Mouse (Mus musculus): ENCODE measurements at regions not wholly inside any gene's neighbourhood (a gene's known extent, or its start where the extent isn't known, plus 50 kb on each side); places are given as distances from the start of the nearest gene placed in this dataset.
A peak's percentile ranks its signal among the peaks of the same experiment; 100 is the strongest.
"Not testable (repeated sequence)": the region's sequence is repeated elsewhere in the genome, so short reads cannot be mapped to it uniquely, and the experiment has no call there.

GRCm38 (mm10) chr15:19585281-19585680 is 766.5 kb downstream of the Cdh10 start:
- no peaks in the 10 kb centered on the region for H3K9me3 ChIP-seq (ENCODE audit: low read length)
- no peaks in the 10 kb centered on the region for H3K27me3 ChIP-seq (replicated peaks; ENCODE audit: insufficient read depth, low read length)
- H3K9ac ChIP-seq (replicated peaks; ENCODE audit: low read depth), result no peak overlapping the region
- no peaks in the 10 kb centered on the region for H3K36me3 ChIP-seq (ENCODE audit: insufficient read depth, low read length)
- DNase-seq (ENCODE audit: low spot score) (no peak), ATAC-seq (no peak)
- no peak for TF ChIP-seq EP300 (IDR thresholded peaks at IDR 0.05)
- TF ChIP-seq CTCF (IDR thresholded peaks at IDR 0.05), result no peak
- no peak overlapping the region for H3K27ac ChIP-seq (ENCODE audit: low read length)
- H3K4me3 ChIP-seq (ENCODE audit: low read depth, low read length), result no peak overlapping the region
- 72% methylated on average over 1 of the region's 1 CpGs for WGBS
- H3K4me2 ChIP-seq (replicated peaks; ENCODE audit: low read depth, low read length), result no peak overlapping the region
- no peaks in the 10 kb centered on the region for H3K4me1 ChIP-seq (ENCODE audit: insufficient read depth, low read depth, low read length)

DNA sequence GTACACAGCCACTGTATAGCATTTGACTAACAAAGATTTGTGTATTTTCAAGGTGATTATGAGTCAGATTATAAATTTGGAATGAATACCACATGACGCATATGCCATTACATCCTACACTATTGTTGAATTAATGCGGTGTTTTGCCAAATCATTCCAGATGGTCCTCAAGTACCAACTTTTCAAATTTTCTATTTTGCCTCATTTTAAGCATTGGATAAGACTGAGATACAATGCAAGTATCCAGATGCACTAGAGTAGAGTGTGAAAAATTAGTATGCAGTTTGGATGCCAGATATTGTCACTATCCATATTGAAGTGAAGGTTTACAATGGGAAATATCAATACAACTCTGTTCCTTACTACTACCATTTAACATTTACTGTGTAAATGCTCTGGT is 775.0 kb downstream of the Cdh10 start:
- Histone ChIP-seq H3K36me3 (ENCODE audit: insufficient read depth, low read length) (no peaks in the 10 kb centered on the region), H3K27ac (ENCODE audit: low read length) (no peak overlapping the region), H3K4me2 (replicated peaks; ENCODE audit: low read depth, low read length) (no peak overlapping the region), H3K9me3 (ENCODE audit: low read length) (no peaks in the 10 kb centered on the region), H3K4me3 (ENCODE audit: low read depth, low read length) (no peak overlapping the region), H3K9ac (replicated peaks; ENCODE audit: low read depth) (no peak overlapping the region), H3K4me1 (ENCODE audit: insufficient read depth, low read depth, low read length) (no peaks in the 10 kb centered on the region), H3K27me3 (replicated peaks; ENCODE audit: insufficient read depth, low read length) (no peaks in the 10 kb centered on the region)
- DNase-seq (ENCODE audit: low spot score) (no peak), ATAC-seq (no peak)
- TF ChIP-seq CTCF (IDR thresholded peaks at IDR 0.05) (no peak), EP300 (IDR thresholded peaks at IDR 0.05) (no peak)
- 93% methylated on average over 2 of the region's 2 CpGs for WGBS

- H3K27me3 ChIP-seq (replicated peaks; ENCODE audit: insufficient read depth, low read length); H3K4me1 ChIP-seq (ENCODE audit: insufficient read depth, low read depth, low read length); H3K4me3 ChIP-seq (ENCODE audit: low read depth, low read length); H3K4me2 ChIP-seq (replicated peaks; ENCODE audit: low read depth, low read length); H3K9ac ChIP-seq (replicated peaks; ENCODE audit: low read depth); H3K9me3 ChIP-seq (ENCODE audit: low read length); DNase-seq (ENCODE audit: low spot score); H3K36me3 ChIP-seq (ENCODE audit: insufficient read depth, low read length); H3K27ac ChIP-seq (ENCODE audit: low read length); ATAC-seq: not testable (repeated sequence)
- 82% methylated on average over 5 of the region's 5 CpGs for WGBS
Observed at GRCm38 (mm10) chr15:19622367-19622766, 803.6 kb downstream of the Cdh10 start.

GRCm38 (mm10) chr15:19667380-19667779 is 781.7 kb upstream of the Cdh12 start:
- Histone ChIP-seq H3K9ac (replicated peaks; ENCODE audit: low read depth) (no peak overlapping the region), H3K36me3 (ENCODE audit: insufficient read depth, low read length) (no peaks in the 10 kb centered on the region), H3K4me1 (ENCODE audit: insufficient read depth, low read depth, low read length) (no peaks in the 10 kb centered on the region), H3K27me3 (replicated peaks; ENCODE audit: insufficient read depth, low read length) (no peaks in the 10 kb centered on the region), H3K4me2 (replicated peaks; ENCODE audit: low read depth, low read length) (no peak overlapping the region), H3K27ac (ENCODE audit: low read length) (no peak overlapping the region), H3K4me3 (ENCODE audit: low read depth, low read length) (no peak overlapping the region), H3K9me3 (ENCODE audit: low read length) (no peaks in the 10 kb centered on the region)
- DNase-seq (ENCODE audit: low spot score) (no peak), ATAC-seq (no peak)
- WGBS, result 89% methylated on average over 6 of the region's 6 CpGs
- TF ChIP-seq CTCF (IDR thresholded peaks at IDR 0.05), result no peak

DNA sequence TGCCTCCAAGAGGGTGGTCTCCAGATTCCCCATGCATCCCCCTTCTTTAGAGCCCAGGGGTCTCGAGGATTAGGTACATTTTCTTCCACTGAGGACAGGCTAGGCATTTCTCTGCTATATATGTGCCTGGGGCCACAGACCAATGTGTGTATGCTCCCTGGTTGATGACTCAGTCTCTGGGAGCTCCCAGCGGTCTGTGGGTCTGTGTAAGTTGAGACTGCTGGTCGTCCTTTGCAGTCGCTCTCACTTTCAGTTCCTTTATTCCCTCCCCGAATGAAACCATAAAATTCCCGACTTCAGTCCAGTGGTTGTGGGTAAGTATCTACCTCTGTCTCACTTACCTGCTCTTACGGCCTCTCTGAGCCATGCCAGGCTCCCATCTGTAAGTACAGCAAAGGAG is 773.5 kb upstream of the Cdh12 start:
- no peak for ATAC-seq
- H3K4me1 ChIP-seq (ENCODE audit: insufficient read depth, low read depth, low read length), result no peaks in the 10 kb centered on the region
- 62% methylated on average over 7 of the region's 7 CpGs for WGBS

GRCm38 (mm10) chr15:19687239-19687638 is 761.8 kb upstream of the Cdh12 start:
- no peak overlapping the region for H3K4me3 ChIP-seq (ENCODE audit: low read depth, low read length)
- no peak overlapping the region for H3K9ac ChIP-seq (replicated peaks; ENCODE audit: low read depth)
- H3K27ac ChIP-seq (ENCODE audit: low read length), result no peak overlapping the region
- no peak overlapping the region for H3K4me2 ChIP-seq (replicated peaks; ENCODE audit: low read depth, low read length)
- H3K4me1 ChIP-seq (ENCODE audit: insufficient read depth, low read depth, low read length), result no peaks in the 10 kb centered on the region
- H3K9me3 ChIP-seq (ENCODE audit: low read length), result no peaks in the 10 kb centered on the region
- no peak for TF ChIP-seq CTCF (IDR thresholded peaks at IDR 0.05)
- no peak for TF ChIP-seq EP300 (IDR thresholded peaks at IDR 0.05)
- WGBS, result 62% methylated on average over 2 of the region's 2 CpGs
- no peak for ATAC-seq
- no peak for DNase-seq (ENCODE audit: low spot score)
- H3K36me3 ChIP-seq (ENCODE audit: insufficient read depth, low read length), result no peaks in the 10 kb centered on the region
- no peaks in the 10 kb centered on the region for H3K27me3 ChIP-seq (replicated peaks; ENCODE audit: insufficient read depth, low read length)

More for the DNA sequence above, 773.5 kb upstream of the Cdh12 start:
- DNase-seq (ENCODE audit: low spot score), result peak; percentile 5
- H3K4me2 ChIP-seq (replicated peaks; ENCODE audit: low read depth, low read length), result no peak overlapping the region
- H3K9ac ChIP-seq (replicated peaks; ENCODE audit: low read depth), result no peak overlapping the region
- no peak overlapping the region for H3K27ac ChIP-seq (ENCODE audit: low read length)
- H3K27me3 ChIP-seq (replicated peaks; ENCODE audit: insufficient read depth, low read length), result no peaks in the 10 kb centered on the region
- no peaks in the 10 kb centered on the region for H3K36me3 ChIP-seq (ENCODE audit: insufficient read depth, low read length)
- TF ChIP-seq CTCF (IDR thresholded peaks at IDR 0.05) (no peak), EP300 (IDR thresholded peaks at IDR 0.05) (no peak)
- H3K4me3 ChIP-seq (ENCODE audit: low read depth, low read length), result no peak overlapping the region
- H3K9me3 ChIP-seq (ENCODE audit: low read length), result no peaks in the 10 kb centered on the region

DNA sequence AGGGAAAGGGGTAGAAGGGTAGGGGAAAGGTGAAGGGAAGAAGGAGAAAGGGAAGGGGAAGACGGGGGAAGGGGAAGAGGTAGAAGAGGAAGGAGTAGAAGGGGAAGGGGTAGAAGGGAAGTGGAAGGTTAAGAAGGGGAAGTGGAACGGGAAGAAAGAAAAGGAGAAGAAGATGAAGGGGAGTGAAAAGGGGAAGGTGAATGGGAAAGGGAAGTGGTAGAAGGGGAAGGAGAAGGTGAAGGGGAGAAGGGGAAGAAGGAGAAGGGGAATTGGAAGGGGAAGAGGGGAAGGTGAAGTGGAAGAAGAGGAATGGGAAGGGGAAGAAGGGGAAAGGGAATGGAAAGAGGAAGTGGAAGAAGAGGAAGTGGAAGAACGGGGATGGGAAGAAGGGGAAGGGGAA is 737.3 kb upstream of the Cdh12 start:
- Histone ChIP-seq H3K4me2 (replicated peaks; ENCODE audit: low read depth, low read length) (no peak overlapping the region), H3K4me3 (ENCODE audit: low read depth, low read length) (no peak overlapping the region), H3K27me3 (replicated peaks; ENCODE audit: insufficient read depth, low read length) (no peaks in the 10 kb centered on the region), H3K4me1 (ENCODE audit: insufficient read depth, low read depth, low read length) (no peaks in the 10 kb centered on the region), H3K27ac (ENCODE audit: low read length) (no peak overlapping the region), H3K9me3 (ENCODE audit: low read length) (no peaks in the 10 kb centered on the region), H3K9ac (replicated peaks; ENCODE audit: low read depth) (no peak overlapping the region), H3K36me3 (ENCODE audit: insufficient read depth, low read length) (no peaks in the 10 kb centered on the region)
- no peak for TF ChIP-seq EP300 (IDR thresholded peaks at IDR 0.05)
- TF ChIP-seq CTCF (IDR thresholded peaks at IDR 0.05), result no peak
- DNase-seq (ENCODE audit: low spot score) (no peak), ATAC-seq (no peak)
- 68% methylated on average over 3 of the region's 3 CpGs for WGBS
